Mouse (Mus musculus) small intestine, adult 2 months (tissue): ENCODE measurements around the gene Hoxd10.

Experiments used
- CTCF ChIP-seq: fragments of 200-500 bp; IDR thresholded peaks from 2 replicates; pipeline ENCODE4 v1.5.1; 2012; ENCODE audit warnings: low read depth, mild to moderate bottlenecking, control low read depth, inconsistent platforms, low read length, moderate library complexity, mixed read lengths; ENCODE audit not compliant: insufficient replicate concordance, insufficient read length; ENCODE audit errors: extremely low read depth
- POLR2A ChIP-seq: fragments of 200-500 bp; IDR thresholded peaks from 2 replicates; pipeline ENCODE4 v1.6.1; 2012; ENCODE audit warnings: low read depth, mild to moderate bottlenecking, control low read depth, inconsistent platforms, low read length, moderate library complexity

- no peak for TF ChIP-seq POLR2A
- TF ChIP-seq CTCF: no peak
These were observed 12.8 kb downstream of the Hoxd10 start, which contains the start of gene Hoxd8 for GRCm38 (mm10) chr2:74704393-74704998.
